Mouse (Mus musculus) small intestine, adult 2 months (tissue): ENCODE data around the gene Arg2.
A peak's percentile ranks its signal among the peaks of the same experiment; 100 is the strongest.

ENCODE experiments used
- CTCF ChIP-seq: fragments of 200-500 bp; IDR thresholded peaks from 2 replicates; pipeline ENCODE4 v1.5.1; 2012; ENCODE audit warnings: low read depth, mild to moderate bottlenecking, control low read depth, inconsistent platforms, low read length, moderate library complexity, mixed read lengths; ENCODE audit not compliant: insufficient replicate concordance, insufficient read length; ENCODE audit errors: extremely low read depth
- POLR2A ChIP-seq: fragments of 200-500 bp; IDR thresholded peaks from 2 replicates; pipeline ENCODE4 v1.6.1; 2012; ENCODE audit warnings: low read depth, mild to moderate bottlenecking, control low read depth, inconsistent platforms, low read length, moderate library complexity

DNA sequence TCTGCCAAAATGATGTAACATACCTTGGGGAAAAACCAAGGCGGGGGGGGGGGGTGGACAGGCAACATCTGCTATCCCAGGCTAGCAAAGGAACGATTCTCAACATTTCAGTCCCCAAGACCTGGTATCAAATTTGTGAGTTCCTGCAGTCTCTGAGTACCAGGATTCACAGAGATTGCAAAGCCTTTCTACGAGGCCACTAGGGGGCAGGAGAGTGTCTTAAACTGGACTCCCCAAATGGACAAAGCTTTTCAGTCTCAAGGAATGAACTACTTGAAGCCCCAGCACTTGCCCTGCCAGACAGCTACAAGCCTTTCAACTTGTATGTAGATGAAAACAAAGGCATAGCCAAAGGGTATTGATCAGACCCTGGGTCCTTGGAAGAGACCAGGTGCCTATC is 62.9 kb downstream of the Arg2 start:
- peak; percentile 48; the same call in 1 of the 2 replicates for TF ChIP-seq CTCF
- no peak for TF ChIP-seq POLR2A
